Mouse (Mus musculus) kidney, embryonic 15.5 days (tissue): Measurements from ENCODE around the gene Smim11. TPM values are rescaled to one million over a fixed set of nuclear protein-coding genes. Genes with fewer than 3 reads are reported as not detected.
A peak's percentile ranks its signal among the peaks of the same experiment; 100 is the strongest.

Experiments
- ATAC-seq: fragments of 200-750 bp; cut with Nextera tagmentation; replicated peaks from 2 replicates; pipeline ENCODE4 v1.8.0; 2017; ENCODE audit warnings: moderate TSS enrichment; ENCODE audit not compliant: low FRiP score
- H3K27ac ChIP-seq: fragments of 300-500 bp; sonication (generic); 2 replicates; pipeline ENCODE4 v1.5.1; 2015; ENCODE audit warnings: mild to moderate bottlenecking, inconsistent platforms
- H3K27me3 ChIP-seq: fragments of 300-500 bp; sonication (generic); 2 replicates; pipeline ENCODE4 v1.6.1; 2015; ENCODE audit warnings: inconsistent platforms
- H3K36me3 ChIP-seq: fragments of 300-500 bp; sonication (generic); 2 replicates; pipeline ENCODE4 v1.6.1; 2015; ENCODE audit warnings: inconsistent platforms
- H3K4me1 ChIP-seq: fragments of 300-500 bp; sonication (generic); 2 replicates; pipeline ENCODE4 v1.6.1; 2015; ENCODE audit warnings: inconsistent platforms
- H3K4me2 ChIP-seq: fragments of 300-500 bp; sonication (generic); 2 replicates; pipeline ENCODE4 v1.6.1; 2015; ENCODE audit warnings: moderate library complexity, mild to moderate bottlenecking, inconsistent platforms
- H3K4me3 ChIP-seq: fragments of 300-500 bp; sonication (generic); replicated peaks from 2 replicates; pipeline ENCODE4 v1.5.1; 2015; ENCODE audit warnings: mild to moderate bottlenecking, inconsistent platforms
- H3K9ac ChIP-seq: fragments of 300-500 bp; sonication (generic); 2 replicates; pipeline ENCODE4 v1.6.1; 2015; ENCODE audit warnings: mild to moderate bottlenecking, inconsistent platforms
- H3K9me3 ChIP-seq: fragments of 300-500 bp; sonication (generic); replicated peaks from 2 replicates; pipeline ENCODE4 v1.6.1; 2016; ENCODE audit warnings: inconsistent platforms
- WGBS: fragments of 180-500 bp; shearing (Covaris S2); methylation state at CpG from one replicate; pipeline ENCODE4 v1.1.7; 2015; ENCODE audit warnings: mixed read lengths; 5-methylcytosine and 5-hydroxymethylcytosine counted together
- polyA plus RNA-seq: library from polyadenylated mRNA; unstranded; fragments of >200 nt; fragmentation: Nextera tagmentation; extraction: Ambion mirVana; gene quantifications from 2 replicates; pipeline ENCODE4 v1.2.1, GENCODE M21; 2015

Smim11 gene
- polyA plus RNA-seq, 1 experiment from 2014 or later = 126 TPM

DNA sequence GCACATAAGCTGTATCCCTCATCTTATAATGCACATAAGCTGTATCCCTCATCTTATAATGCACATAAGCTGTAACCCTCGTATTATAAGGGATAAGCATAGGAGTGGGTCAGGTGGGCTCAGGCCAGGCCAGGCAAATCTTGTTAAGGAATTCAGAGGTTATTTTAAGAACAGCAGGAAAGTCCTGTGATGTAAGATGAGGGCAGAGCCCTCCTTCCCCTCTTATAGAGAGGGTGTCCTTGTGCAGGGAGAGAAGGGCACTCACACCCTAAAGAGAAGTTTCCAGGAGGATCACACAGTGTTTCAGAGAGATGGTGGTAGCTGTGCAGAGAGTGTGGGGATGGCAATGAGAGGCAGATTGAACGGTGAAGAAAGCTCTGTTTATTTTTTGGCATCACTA lies 5.8 kb upstream of the Smim11 start:
- Histone ChIP-seq H3K4me2 (no peak overlapping the region), H3K4me3 (no peak overlapping the region), H3K27ac (no peak overlapping the region), H3K4me1 (0 out of 2 replicates have a peak, but pooled peaks cover 2% of the 10 kb centered on the region), H3K27me3 (no peaks in the 10 kb centered on the region), H3K9me3 (no peaks in the 10 kb centered on the region), H3K9ac (no peak overlapping the region), H3K36me3 (no peaks in the 10 kb centered on the region)
- 78% methylated on average over 2 of the region's 2 CpGs for WGBS
- no peak for ATAC-seq

- Histone ChIP-seq H3K27me3 (no peaks in the 10 kb centered on the region), H3K4me3 (peak overlapping the region; percentile 70), H3K4me1 (peaks cover 21% of the 10 kb centered on the region), H3K4me2 (peak overlapping the region; percentile 69), H3K27ac (peak overlapping the region; percentile 66), H3K9ac (peak overlapping the region; percentile 71), H3K9me3 (no peaks in the 10 kb centered on the region), H3K36me3 (peaks cover 14% of the 10 kb centered on the region)
- peak; percentile 65 for ATAC-seq
- WGBS = 0% methylated on average over 12 of the region's 12 CpGs
Observed at GRCm38 (mm10) chr16:92301412-92301806, 323 bp downstream of the Smim11 start.

GRCm38 (mm10) chr16:92301989-92302388 lies 903 bp downstream of the Smim11 start:
- Histone ChIP-seq H3K4me1 (peaks cover 21% of the 10 kb centered on the region), H3K9ac (peak overlapping the region; percentile 71), H3K9me3 (no peaks in the 10 kb centered on the region), H3K27me3 (no peaks in the 10 kb centered on the region), H3K4me3 (peak overlapping the region; percentile 70), H3K4me2 (peak overlapping the region; percentile 69), H3K36me3 (peaks cover 19% of the 10 kb centered on the region), H3K27ac (peak overlapping the region; percentile 66; the same call in 1 of the 2 replicates)
- no peak for ATAC-seq
- WGBS = 30% methylated on average over 5 of the region's 5 CpGs

DNA sequence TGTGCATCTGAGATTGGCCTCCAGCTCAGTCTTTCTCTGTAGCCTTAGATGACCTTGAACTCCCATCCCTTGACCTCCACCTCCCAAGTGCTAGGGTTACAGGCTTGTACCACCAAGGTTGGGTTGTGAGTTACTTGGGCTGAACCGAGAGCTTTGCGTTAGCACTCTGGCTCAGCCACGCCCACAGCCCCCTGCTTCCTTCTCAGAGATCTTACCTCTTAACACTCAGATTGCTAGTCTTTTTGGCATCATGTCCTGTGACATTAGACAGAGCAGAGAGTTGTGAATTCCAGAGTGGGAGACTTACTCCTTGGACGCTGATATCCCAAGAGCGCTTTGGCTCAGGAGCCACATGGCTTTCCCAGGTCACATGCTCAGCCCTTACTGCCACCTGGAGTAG lies 1.4 kb downstream of the Smim11 start:
- peaks cover 21% of the 10 kb centered on the region for H3K4me1 ChIP-seq
- H3K9ac ChIP-seq = no peak overlapping the region
- peak overlapping the region; percentile 69 for H3K4me2 ChIP-seq
- no peaks in the 10 kb centered on the region for H3K9me3 ChIP-seq
- WGBS = 56% methylated on average over 5 of the region's 5 CpGs
- H3K27ac ChIP-seq = 0 out of 2 replicates have a peak overlapping the region, but pooled peaks have one; percentile 66
- H3K27me3 ChIP-seq = no peaks in the 10 kb centered on the region
- no peak for ATAC-seq
- H3K4me3 ChIP-seq = 0 out of 2 replicates have a peak overlapping the region, but pooled peaks have one; percentile 70
- peaks cover 25% of the 10 kb centered on the region for H3K36me3 ChIP-seq

- Histone ChIP-seq H3K4me2 (no peak overlapping the region), H3K4me1 (peaks cover 17% of the 10 kb centered on the region), H3K36me3 (peaks cover 51% of the 10 kb centered on the region), H3K4me3 (no peak overlapping the region), H3K27ac (no peak overlapping the region), H3K9me3 (no peaks in the 10 kb centered on the region), H3K27me3 (no peaks in the 10 kb centered on the region), H3K9ac (no peak overlapping the region)
- 89% methylated on average over 2 of the region's 2 CpGs for WGBS
- no peak for ATAC-seq
Observed at GRCm38 (mm10) chr16:92305519-92305918, 4.4 kb downstream of the Smim11 start.

- peaks cover 75% of the 10 kb centered on the region for H3K36me3 ChIP-seq
- H3K4me1 ChIP-seq = peaks cover under 1% of the 10 kb centered on the region
- no peaks in the 10 kb centered on the region for H3K9me3 ChIP-seq
- no peak for ATAC-seq
- H3K9ac ChIP-seq = no peak overlapping the region
- H3K27ac ChIP-seq = no peak overlapping the region
- no peaks in the 10 kb centered on the region for H3K27me3 ChIP-seq
- H3K4me3 ChIP-seq = no peak overlapping the region
- 84% methylated on average over 3 of the region's 3 CpGs for WGBS
- no peak overlapping the region for H3K4me2 ChIP-seq
Observed at GRCm38 (mm10) chr16:92307947-92308346, 6.9 kb downstream of the Smim11 start.

DNA sequence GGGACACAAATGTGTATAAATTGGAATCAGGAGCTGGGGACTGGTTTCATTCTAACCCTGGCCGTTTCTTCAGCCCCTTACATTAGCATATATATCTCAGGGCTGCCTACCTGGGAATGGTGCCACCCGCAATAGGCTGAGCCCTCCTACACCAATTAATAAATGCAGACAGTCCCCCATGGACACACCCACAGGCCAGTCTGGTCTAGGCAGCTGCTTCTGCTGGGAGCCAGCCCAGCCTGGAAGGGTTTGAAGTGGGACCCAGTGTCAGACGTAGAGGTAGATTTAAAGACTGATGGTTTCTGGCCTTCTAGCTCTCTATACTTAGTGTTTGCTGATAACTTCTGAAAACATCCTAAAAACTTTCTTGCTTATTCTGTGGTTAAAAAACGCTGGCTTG lies 8.0 kb downstream of the Smim11 start:
- Histone ChIP-seq H3K36me3 (peaks cover 83% of the 10 kb centered on the region), H3K4me3 (no peak overlapping the region), H3K27ac (no peak overlapping the region), H3K4me2 (no peak overlapping the region), H3K4me1 (no peaks in the 10 kb centered on the region), H3K9ac (no peak overlapping the region), H3K9me3 (no peaks in the 10 kb centered on the region), H3K27me3 (no peaks in the 10 kb centered on the region)
- ATAC-seq = no peak
- WGBS = 70% methylated on average over 4 of the region's 4 CpGs

GRCm38 (mm10) chr16:92313953-92314741 lies 13.1 kb downstream of the Smim11 start:
- no peak overlapping the region for H3K4me2 ChIP-seq
- no peaks in the 10 kb centered on the region for H3K9me3 ChIP-seq
- peak; percentile 67; the same call in 1 of the 2 replicates for ATAC-seq
- no peak overlapping the region for H3K9ac ChIP-seq
- WGBS = 52% methylated on average over 13 of the region's 13 CpGs
- H3K27me3 ChIP-seq = no peaks in the 10 kb centered on the region
- H3K4me3 ChIP-seq = no peak overlapping the region
- H3K4me1 ChIP-seq = no peaks in the 10 kb centered on the region
- H3K27ac ChIP-seq = no peak overlapping the region
- H3K36me3 ChIP-seq = peaks cover 44% of the 10 kb centered on the region

- H3K9me3 ChIP-seq = no peaks in the 10 kb centered on the region
- H3K9ac ChIP-seq = no peak overlapping the region
- H3K36me3 ChIP-seq = peaks cover 25% of the 10 kb centered on the region
- H3K27ac ChIP-seq = no peak overlapping the region
- no peak overlapping the region for H3K4me3 ChIP-seq
- no peaks in the 10 kb centered on the region for H3K27me3 ChIP-seq
- no peaks in the 10 kb centered on the region for H3K4me1 ChIP-seq
- WGBS = 73% methylated on average over 7 of the region's 7 CpGs
- no peak overlapping the region for H3K4me2 ChIP-seq
- ATAC-seq = no peak
Observed at GRCm38 (mm10) chr16:92316049-92316738, 15.1 kb downstream of the Smim11 start.

GRCm38 (mm10) chr16:92319353-92320109 lies 18.4 kb downstream of the Smim11 start:
- H3K4me3 ChIP-seq = no peak overlapping the region
- WGBS = 67% methylated on average over 20 of the region's 20 CpGs
- H3K4me1 ChIP-seq = no peaks in the 10 kb centered on the region
- H3K27ac ChIP-seq = no peak overlapping the region
- H3K9me3 ChIP-seq = no peaks in the 10 kb centered on the region
- H3K27me3 ChIP-seq = no peaks in the 10 kb centered on the region
- H3K9ac ChIP-seq = no peak overlapping the region
- no peaks in the 10 kb centered on the region for H3K36me3 ChIP-seq
- H3K4me2 ChIP-seq = no peak overlapping the region
- ATAC-seq = no peak

GRCm38 (mm10) chr16:92320361-92320760 lies 19.3 kb downstream of the Smim11 start:
- Histone ChIP-seq H3K36me3 (no peaks in the 10 kb centered on the region), H3K4me3 (no peak overlapping the region), H3K27ac (no peak overlapping the region), H3K4me1 (no peaks in the 10 kb centered on the region), H3K4me2 (no peak overlapping the region), H3K9me3 (no peaks in the 10 kb centered on the region), H3K27me3 (no peaks in the 10 kb centered on the region), H3K9ac (no peak overlapping the region)
- 85% methylated on average over 3 of the region's 3 CpGs for WGBS
- no peak for ATAC-seq

GRCm38 (mm10) chr16:92321341-92321740 lies 20.3 kb downstream of the Smim11 start, which contains the start of gene Fam243:
Fam243 (minus strand) TSS chr16:92321441.
- no peak within 1 kb of the TSS for H3K27ac ChIP-seq
- H3K9me3 ChIP-seq = no peaks in the 10 kb centered on the region
- no peak within 1 kb of the TSS for H3K4me2 ChIP-seq
- no peak within 1 kb of the TSS for H3K4me3 ChIP-seq
- no peaks in the 10 kb centered on the region for H3K27me3 ChIP-seq
- H3K9ac ChIP-seq = no peak within 1 kb of the TSS
- no peak for ATAC-seq
- WGBS = 85% methylated on average over 8 of the region's 8 CpGs
- no peaks in the 10 kb centered on the region for H3K4me1 ChIP-seq
- H3K36me3 ChIP-seq = no peaks in the 10 kb centered on the region
